Mouse (Mus musculus) left cerebral cortex, postnatal 14 days (tissue): ENCODE data around the gene Tinag. TPM values are rescaled to one million over a fixed set of nuclear protein-coding genes. Genes with fewer than 3 reads are reported as not detected.
"Not testable (repeated sequence)": the region's sequence is repeated elsewhere in the genome, so short reads cannot be mapped to it uniquely, and the experiment has no call there.

ENCODE experiments used
- DNase-seq, 2 experiments: peaks; one replicate each; pipeline ENCODE4 v3.0.0; 2021 to 2022; ENCODE audit warnings: low spot score in 2 of 2, mixed read lengths in 1 of 2
- intact Hi-C: fragments of 180-260 bp; cut with DNase I; formaldehyde crosslinking; loops from one replicate; pipeline ENCODE4 v1.15.1; 2025
- long read RNA-seq, 2 experiments: library from polyadenylated mRNA; stranded (forward); transcript quantifications; one replicate each; pipeline ENCODE4 v2.0.0; 2021
- total RNA-seq, 2 experiments: library from RNA; stranded (reverse); gene quantifications; 2 replicates each; pipeline ENCODE4 v1.2.3; 2021

The Tinag gene
- under 1 TPM in 1 of 2 experiments, not detected in 1; 0.19 TPM for total RNA-seq
- long read RNA-seq, experiment 1, partial matches to known transcripts = 0 of 1 reads
- long read RNA-seq, experiment 1, other reads (novel, unspliced or antisense) = 1 of 1 reads
- long read RNA-seq, experiment 2 = 0 reads

DNA sequence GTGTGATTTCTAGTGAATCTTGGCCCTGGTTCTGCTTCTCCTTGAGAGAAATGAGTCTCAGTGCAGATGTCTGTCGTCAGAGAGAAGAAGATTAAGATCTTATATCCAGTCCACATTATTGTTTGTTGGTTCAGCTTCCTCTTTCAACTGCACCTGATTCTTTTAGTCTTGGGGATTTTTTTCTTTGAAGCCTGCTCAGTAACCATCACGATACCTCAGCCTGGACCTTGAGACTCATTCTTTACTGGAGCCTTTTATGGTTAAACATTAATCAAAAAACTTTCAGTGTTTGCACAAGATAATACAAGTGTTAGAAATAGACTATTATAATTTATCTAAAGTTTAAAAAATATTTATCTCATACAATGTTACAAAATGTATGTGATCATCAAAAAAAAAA, at the start of gene Tinag:
Gene Tinag (minus strand): TSS at position 210 of the 400 bp plus-strand sequence.
- intact Hi-C loops = no loop called here
- DNase-seq = no peak

DNA sequence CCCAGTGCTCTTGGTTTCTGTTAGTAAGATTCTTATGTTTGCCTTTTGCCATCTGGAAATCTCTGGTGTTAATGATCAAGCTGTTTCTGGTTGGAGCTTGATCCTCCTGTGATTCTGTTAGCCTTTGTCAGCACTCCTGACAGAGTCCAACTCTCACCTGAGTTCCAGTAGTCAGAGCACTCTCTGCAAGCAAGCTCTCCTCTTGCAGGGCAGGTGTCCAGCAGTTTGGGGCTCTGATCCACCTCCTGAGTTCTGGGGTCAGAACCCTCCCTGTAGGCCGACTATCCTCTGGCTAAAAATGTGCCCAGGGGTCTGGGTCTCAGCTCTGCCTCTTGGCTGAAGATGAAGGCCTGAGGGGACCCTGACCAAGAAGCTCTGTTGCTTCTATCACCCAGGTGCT, 37.6 kb upstream of the Tinag start:
- intact Hi-C loops = not testable (repeated sequence)

DNA sequence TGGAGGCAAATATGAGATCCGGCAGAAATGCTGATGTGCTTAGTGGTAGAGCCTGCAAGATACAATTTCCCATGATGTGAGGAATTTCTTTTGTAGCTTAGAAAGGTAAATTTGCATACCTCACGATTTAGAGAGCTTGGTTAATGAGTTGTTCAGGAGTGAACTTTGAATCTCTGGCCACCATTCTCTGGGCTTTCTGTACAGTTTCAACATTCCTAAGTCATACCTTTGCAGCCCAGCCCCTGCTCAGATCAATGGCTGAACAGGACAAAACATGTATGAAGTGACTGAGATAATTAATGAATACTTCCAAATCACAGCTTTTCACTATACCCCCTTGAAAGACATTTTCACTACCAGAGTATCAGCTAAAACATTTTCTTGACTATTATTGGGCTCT, 26.1 kb upstream of the Tinag start:
- intact Hi-C loops = no loop called here
- no peak for DNase-seq

More for the DNA sequence above, 37.6 kb upstream of the Tinag start:
- DNase-seq = not testable (repeated sequence)

DNA sequence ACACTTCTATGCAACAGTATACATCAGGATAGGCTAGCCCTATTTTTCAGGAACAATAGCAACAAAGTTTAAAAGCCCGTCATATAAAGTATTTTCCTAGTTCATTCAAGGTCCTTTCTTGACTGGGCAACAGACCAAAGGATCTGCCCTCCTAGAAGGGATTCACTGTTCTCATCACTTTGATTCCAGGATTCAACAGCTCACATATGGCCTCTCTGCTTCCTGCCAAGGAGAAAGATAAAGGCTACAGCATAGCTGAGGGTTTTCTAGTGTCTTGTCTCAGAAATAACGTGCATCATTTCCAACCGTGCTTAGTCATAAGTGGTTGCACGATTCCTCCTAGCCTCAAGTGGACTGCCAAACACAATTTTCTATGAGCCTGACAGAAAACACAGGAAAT, 11.0 kb upstream of the Tinag start:
- intact Hi-C loops = no loop called here
- DNase-seq = no peak

DNA sequence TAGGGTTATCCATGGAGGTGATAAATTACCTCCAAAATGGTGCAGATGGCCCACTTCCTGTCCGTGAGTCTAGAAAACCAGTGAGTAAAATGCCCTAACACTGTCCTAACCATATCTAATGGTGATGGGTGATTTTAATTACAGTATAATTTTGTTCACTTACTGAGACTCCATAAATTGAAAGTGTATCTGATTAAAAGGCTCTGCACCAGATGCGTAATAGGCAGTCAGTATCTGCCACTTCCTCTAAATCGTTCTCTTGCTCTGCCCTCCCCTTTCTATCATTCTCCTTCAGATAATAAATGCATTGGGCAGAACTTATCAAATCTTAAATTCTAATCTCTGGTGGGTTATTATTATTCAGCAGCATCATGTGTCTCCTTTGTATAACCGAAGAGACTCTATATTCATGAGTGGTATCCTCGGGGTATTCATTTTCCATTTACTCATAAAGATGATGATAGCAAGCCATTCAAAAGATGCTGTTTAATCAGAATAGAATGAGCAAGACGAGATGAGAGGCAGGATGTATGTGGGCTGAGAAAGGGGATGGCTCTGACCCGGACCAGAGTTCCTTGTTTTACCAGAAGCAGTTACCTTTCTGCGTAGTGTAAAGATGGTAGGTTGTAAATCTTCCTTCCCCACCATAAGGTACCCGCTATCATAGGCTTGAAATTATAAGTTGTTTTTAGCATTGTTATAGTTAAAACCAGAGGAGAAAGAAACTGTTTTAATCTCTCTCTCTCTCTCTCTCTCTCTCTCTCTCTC, 9.0 kb upstream of the Tinag start:
- intact Hi-C loops = no loop called here
- no peak for DNase-seq

DNA sequence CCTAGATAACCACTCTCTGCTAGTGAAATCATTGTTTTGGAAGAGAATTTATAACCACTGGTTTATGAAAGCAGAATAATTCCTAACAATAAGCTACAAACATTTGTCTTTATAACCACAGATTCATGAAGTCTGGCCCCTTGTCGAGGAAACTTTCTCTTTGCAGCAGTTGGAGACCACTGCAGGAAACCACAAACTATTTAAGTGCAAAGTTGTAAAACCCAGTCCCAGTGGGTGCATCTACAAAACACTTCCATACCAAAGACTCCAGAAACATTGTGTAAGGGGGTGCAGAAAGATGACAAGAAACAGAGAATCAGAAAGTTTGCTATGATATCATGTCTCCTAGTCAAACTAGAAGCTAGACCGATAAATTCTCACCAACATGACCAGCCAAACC, 5.8 kb upstream of the Tinag start:
- no peak for DNase-seq
- intact Hi-C loops = no loop called here

DNA sequence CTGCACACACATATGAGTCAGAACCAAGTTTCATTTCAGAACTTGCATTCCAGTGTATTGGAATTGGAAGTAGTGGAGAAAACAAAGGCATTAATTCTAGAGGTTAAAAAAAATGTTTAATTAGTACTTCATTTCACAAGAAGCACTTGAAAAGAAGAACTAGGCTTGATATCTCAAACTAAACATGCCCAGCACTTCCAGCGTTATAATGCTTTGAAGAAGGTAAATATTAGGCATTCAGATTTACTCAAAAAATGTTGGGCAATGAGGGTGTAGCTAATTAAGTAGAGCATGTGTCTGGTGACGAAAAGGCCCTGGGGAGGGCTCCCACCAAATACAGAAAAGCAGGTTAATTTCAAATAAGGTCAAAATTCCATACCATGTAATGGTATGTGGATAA, 4.1 kb upstream of the Tinag start:
- no peak for DNase-seq
- intact Hi-C loops = no loop called here

DNA sequence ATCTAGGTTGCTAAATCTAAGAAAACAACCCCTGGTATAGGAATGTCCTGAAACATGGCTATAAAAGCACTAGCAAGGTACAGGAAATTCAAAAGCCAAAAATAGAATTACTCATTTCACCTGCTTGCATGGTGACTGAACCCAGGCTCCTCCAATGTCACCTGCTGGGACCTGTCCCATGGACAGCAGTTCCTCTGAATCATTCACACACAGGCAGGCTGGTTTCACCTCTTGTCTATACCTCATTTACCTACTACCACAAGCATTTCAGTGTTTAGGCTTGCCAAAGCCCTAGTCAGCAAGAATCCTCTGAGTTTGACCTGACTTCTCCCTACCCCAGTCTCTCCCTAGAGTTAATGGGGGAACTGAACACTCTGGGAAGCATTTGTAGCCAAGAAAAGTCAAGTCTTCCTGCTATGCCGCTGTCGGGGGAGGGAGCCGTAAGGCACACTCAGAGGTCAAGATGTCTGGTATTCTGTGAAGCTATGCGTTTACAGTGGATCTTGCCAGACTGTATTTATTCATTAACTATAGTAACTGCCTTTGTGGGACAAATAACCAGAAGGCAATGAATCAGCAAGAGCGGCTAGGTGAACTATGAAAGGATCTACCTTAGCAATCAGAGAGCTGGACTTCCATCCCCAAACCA, 597 bp upstream of the Tinag start:
- intact Hi-C loops = no loop called here
- DNase-seq = no peak

DNA sequence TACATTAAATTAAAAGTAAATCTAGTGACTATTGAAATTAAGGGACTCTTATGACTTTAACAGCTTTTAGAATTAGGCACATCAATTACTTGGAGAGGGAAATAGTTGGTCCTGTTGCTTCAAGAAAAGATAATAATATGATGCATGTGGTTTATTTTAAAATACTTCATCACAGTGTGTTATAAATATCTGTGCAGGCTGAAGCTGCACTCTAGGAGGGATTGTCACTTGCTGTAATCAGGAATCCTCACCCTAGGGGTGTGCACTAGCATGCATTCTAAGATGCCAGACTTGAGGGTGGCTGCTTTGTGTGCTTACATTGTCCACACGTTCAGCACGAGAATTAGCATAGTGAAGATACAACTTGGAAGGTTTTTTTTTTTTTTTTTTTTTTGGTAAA, 10.2 kb downstream of the Tinag start:
- intact Hi-C loops = no loop called here

DNA sequence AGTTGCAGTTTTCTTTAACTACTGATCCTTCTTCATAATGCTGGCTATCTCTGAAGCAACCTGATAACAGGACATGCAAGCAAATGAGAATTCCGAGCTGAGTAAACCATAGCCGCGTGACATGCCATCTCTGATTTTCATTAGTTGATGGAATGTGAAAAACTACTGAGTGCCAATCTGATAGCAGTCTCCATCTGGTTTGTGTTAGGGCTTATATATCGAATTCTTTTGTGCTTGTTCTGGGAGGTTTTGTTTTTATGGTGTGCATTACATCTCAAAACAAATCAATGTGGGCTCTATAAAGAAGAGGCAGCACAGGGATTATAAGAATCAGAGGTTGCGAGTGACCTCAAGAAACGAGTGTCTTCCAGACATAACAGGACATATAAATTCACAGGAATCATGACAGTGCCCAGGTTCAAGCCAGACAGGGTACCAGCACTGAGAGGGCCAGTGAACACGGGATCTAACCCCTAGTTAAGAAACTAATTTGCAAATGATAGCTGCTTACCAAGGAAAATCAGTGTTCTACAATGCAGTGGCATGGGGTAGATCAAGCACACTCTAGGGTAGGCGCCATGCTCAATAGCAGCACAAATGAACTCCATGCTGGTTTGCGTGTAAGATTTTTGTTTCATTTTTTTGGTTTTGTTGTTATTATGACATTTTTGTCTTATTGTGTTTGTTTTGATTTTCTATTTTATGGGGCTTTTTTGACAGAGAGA, 13.0 kb downstream of the Tinag start:
- intact Hi-C loops = no loop called here
- DNase-seq = no peak

More for the DNA sequence above, 10.2 kb downstream of the Tinag start:
- DNase-seq = no peak

DNA sequence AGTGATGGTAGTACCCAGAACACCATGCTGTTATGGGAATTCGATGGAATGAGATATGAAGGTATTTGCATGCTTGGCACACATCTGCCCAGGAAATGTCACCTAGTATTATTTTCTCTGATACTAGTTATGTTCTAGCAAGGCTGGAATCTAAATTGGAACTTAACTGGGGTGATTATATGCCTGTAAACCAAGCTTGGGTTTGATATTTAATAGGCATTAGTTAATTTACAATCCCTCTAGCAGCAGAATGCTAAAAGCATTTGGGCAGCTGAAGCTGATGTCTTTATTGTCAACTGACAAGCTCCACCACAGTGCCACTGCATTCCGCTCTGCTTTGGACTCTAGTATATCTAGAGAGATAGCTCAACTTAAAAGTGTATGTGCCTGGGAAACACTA, 20.3 kb downstream of the Tinag start:
- intact Hi-C loops = no loop called here
- DNase-seq = no peak

DNA sequence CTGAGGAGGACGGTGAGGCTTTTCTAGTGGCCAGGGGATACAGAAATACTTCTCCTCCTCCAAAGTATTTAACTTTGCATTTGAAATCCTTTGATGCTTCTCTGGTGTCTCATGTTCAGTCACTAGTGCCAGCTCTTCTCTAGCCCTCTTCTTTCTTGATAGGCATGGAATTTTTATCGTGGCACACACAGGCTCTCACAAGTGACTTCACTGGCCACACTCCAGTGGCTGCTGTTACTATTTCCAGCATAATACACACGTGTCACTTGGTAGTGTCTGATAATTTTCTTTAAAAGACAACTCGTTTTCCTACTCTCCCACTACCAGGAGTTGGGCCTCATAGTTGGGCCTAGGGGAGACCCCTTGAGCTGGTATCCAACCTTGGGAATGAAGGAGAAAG, 26.7 kb downstream of the Tinag start:
- DNase-seq = no peak
- intact Hi-C loops = no loop called here

DNA sequence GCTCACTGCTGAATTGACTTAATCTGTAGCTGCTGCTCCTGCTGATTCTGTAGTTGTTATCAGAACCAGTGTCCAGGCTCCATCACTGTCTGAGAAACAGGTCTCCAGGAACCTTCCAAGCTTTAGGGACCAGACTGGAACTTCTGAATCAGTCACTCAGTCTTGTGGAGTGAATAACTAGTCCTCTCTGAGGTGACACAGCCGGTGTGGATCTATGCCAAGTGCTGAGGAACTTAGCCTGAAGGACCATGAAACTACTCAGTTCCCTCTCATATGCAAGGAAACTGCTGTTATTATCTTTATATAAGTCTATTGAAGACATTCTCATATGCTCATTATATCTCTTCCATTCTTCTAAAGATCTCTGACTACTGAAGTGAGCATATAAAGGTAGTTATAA, 49.6 kb downstream of the Tinag start:
- intact Hi-C loops = no loop called here
- DNase-seq = no peak

DNA sequence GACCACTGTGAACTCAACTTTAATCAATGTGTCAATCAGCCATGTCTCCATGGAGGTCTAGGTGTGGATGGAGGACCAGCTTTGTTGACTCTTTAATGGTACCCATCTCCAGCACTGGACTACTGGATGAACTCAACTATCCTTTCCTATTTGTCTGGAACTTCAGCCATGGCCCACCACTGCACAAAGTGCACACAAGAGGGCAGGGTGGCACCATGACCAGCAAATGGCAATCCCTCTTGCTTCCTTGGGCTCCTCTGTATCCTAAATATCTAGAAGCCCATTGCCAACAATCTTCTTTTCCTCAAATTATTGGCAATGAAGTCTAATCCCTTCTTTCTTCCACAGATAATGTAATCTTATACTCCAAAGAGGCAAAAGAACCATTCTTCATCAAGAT, 55.6 kb downstream of the Tinag start:
- no peak for DNase-seq
- intact Hi-C loops = loop anchor here (2.0 kb wide), 1 partner anchor 391 kb away; no protein-coding TSS in a partner anchor

DNA sequence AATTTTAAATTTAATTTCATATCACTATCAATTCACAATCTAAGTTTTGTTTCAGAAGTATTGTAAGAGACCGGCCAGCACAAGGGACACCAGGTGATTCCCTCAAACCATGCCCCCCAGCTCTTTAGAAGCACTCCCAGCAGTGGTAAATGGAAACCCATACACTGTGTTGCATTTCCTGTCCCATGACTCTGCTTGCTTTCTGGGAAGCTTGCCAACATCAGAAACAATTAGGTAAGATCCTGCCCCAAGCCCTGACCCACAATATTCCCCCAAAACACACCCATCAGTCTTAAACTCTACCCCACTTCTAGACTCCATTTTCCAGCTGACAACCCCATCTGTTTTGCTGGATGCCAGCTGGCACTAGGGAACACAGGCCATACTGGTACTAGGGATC, 110.8 kb downstream of the Tinag start:
- no peak for DNase-seq
- intact Hi-C loops = no loop called here

DNA sequence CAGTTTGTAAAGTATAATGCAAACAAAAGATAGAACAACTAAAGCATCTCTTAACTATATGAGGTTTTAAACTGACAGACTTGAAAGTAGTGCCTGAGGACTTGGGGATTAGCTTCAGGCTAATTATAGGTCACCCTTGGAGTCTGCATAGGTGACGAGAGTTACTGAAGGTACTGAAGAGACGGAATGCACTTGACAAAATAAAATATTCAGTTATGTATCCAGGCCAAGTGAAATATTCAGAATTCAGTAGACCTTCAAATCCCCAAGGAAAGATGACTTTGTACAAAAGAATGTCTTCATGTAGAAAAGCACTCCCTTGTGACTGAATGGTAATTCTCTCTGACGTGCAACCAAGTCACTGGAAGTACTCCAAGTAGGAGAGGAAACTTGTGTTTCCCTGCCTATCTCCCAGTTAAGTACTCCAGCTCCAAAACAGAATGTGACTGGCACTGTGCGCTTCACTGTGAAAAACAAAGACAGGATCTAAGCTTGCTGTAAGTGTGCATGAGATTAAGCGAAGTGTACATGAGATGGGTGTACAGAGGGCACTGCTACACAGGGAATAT, 130.4 kb downstream of the Tinag start:
- DNase-seq = no peak
- intact Hi-C loops = no loop called here
